Mouse (Mus musculus) heart, adult 18-20 months (tissue): ENCODE data around the gene Nxn. TPM values are rescaled to one million over a fixed set of nuclear protein-coding genes. Genes with fewer than 3 reads are reported as not detected.

ENCODE experiments used
- DNase-seq, 2 experiments: peaks; one replicate each; pipeline ENCODE4 v3.0.0; 2021 to 2022; ENCODE audit warnings: mixed read lengths in 1 of 2
- long read RNA-seq, 2 experiments: library from polyadenylated mRNA; stranded (forward); transcript quantifications; one replicate each; pipeline ENCODE4 v2.0.0; 2021
- total RNA-seq, 2 experiments: library from RNA; stranded (reverse); gene quantifications; 2 replicates each; pipeline ENCODE4 v1.2.3; 2021

Gene Nxn
- total RNA-seq, result 10 to 100 TPM; 13.5 to 17.8 TPM
- long read RNA-seq, experiment 1, transcript Nxn-201 (8 exons, 2,755 nt), result major isoform, 16 of 19 reads
- long read RNA-seq, experiment 1, partial matches to known transcripts, result 0 of 19 reads
- long read RNA-seq, experiment 1, other reads (novel, unspliced or antisense), result 2 of 19 reads
- long read RNA-seq, experiment 2, transcript Nxn-201 (8 exons, 2,755 nt), result major isoform, 6 of 9 reads
- long read RNA-seq, experiment 2, partial matches to known transcripts, result 0 of 9 reads
- long read RNA-seq, experiment 2, other reads (novel, unspliced or antisense), result 3 of 9 reads

GRCm38 (mm10) chr11:76398798-76399586, at the start of gene Nxn:
TSS of gene Nxn (minus strand) at chr11:76399140.
- DNase-seq, result peak; percentile 94 to 96

- DNase-seq, result no peak
Measured at GRCm38 (mm10) chr11:76446251-76446650, 47.3 kb upstream of the Nxn start.

GRCm38 (mm10) chr11:76445459-76445858, 46.5 kb upstream of the Nxn start:
- no peak for DNase-seq

GRCm38 (mm10) chr11:76439666-76440065, 40.7 kb upstream of the Nxn start:
- DNase-seq, result no peak

GRCm38 (mm10) chr11:76436864-76437437, 38.0 kb upstream of the Nxn start:
- DNase-seq, result peak; percentile 75 to 84

GRCm38 (mm10) chr11:76436009-76436408, 37.1 kb upstream of the Nxn start:
- DNase-seq, result peak; percentile 50 to 58

GRCm38 (mm10) chr11:76429966-76430631, 31.2 kb upstream of the Nxn start:
- DNase-seq, result no peak

- DNase-seq, result no peak
Measured at GRCm38 (mm10) chr11:76429556-76429955, 30.6 kb upstream of the Nxn start.

- DNase-seq, result no peak
Measured at GRCm38 (mm10) chr11:76429046-76429445, 30.1 kb upstream of the Nxn start.

- DNase-seq, result peak in 1 of 2 experiments; percentile 55
Measured at GRCm38 (mm10) chr11:76427781-76428180, 28.8 kb upstream of the Nxn start.

GRCm38 (mm10) chr11:76425749-76426148, 26.8 kb upstream of the Nxn start:
- DNase-seq, result no peak

GRCm38 (mm10) chr11:76420896-76421295, 22.0 kb upstream of the Nxn start:
- DNase-seq, result peak in 1 of 2 experiments; percentile 29

GRCm38 (mm10) chr11:76419179-76419578, 20.2 kb upstream of the Nxn start:
- DNase-seq, result no peak

GRCm38 (mm10) chr11:76418423-76418822, 19.5 kb upstream of the Nxn start:
- peak in 1 of 2 experiments; percentile 50 for DNase-seq

GRCm38 (mm10) chr11:76415985-76416384, 17.0 kb upstream of the Nxn start:
- no peak for DNase-seq

GRCm38 (mm10) chr11:76415001-76415400, 16.1 kb upstream of the Nxn start:
- no peak for DNase-seq

- no peak for DNase-seq
Measured at GRCm38 (mm10) chr11:76413202-76413601, 14.3 kb upstream of the Nxn start.

GRCm38 (mm10) chr11:76410826-76411225, 11.9 kb upstream of the Nxn start:
- peak; percentile 40 to 81 for DNase-seq

GRCm38 (mm10) chr11:76406702-76407583, 8.0 kb upstream of the Nxn start, which contains the start of gene Timm22:
TSS of gene Timm22 (plus strand) at chr11:76406952.
- DNase-seq, result peak; percentile 97 to 99

- no peak for DNase-seq
Measured at GRCm38 (mm10) chr11:76405626-76406264, 6.8 kb upstream of the Nxn start.

- no peak for DNase-seq
Measured at GRCm38 (mm10) chr11:76405113-76405512, 6.2 kb upstream of the Nxn start.
